Mouse (Mus musculus) left cerebral cortex, postnatal 4 days (tissue): ENCODE results near the gene Gm5414. TPM values are rescaled to one million over a fixed set of nuclear protein-coding genes. Genes with fewer than 3 reads are reported as not detected.

Experiments
- DNase-seq: peaks from one replicate; pipeline ENCODE4 v3.0.0-alpha.2; 2022
- intact Hi-C: fragments of 180-260 bp; cut with DNase I; formaldehyde crosslinking; loops from one replicate; pipeline ENCODE4 v1.15.1; 2025
- microRNA-seq: library from miRNA; unstranded; fragments of <30 nt; microRNA quantifications from one replicate; pipeline ENCODE4 v1.2.0, GENCODE M21; 2022
- total RNA-seq, 2 experiments: library from RNA; stranded (reverse); gene quantifications; 2 replicates each; pipeline ENCODE4 v1.2.3; 2021

Gene Gm5414
- total RNA-seq: not detected

- DNase-seq: peak; percentile 7
- intact Hi-C loops: no loop called here
These were observed at the start of gene Gm5414 for GRCm38 (mm10) chr15:101627884-101628283. Gene Gm5414, minus strand, starts transcription at chr15:101628188.

GRCm38 (mm10) chr15:101675978-101676377, 48.0 kb upstream of the Gm5414 start:
- intact Hi-C loops: no loop called here
- no peak for DNase-seq

- intact Hi-C loops: no loop called here
- peak; percentile 12 for DNase-seq
These were observed 24.8 kb upstream of the Gm5414 start for GRCm38 (mm10) chr15:101652736-101653265.

- DNase-seq: no peak
- intact Hi-C loops: no loop called here
These were observed 19.3 kb upstream of the Gm5414 start, which contains the start of gene Gm5478 for GRCm38 (mm10) chr15:101647280-101647679. Gene Gm5478, minus strand, starts transcription at chr15:101647380.

- DNase-seq: no peak
- intact Hi-C loops: no loop called here
These were observed 28.9 kb downstream of the Gm5414 start for GRCm38 (mm10) chr15:101599123-101599522.

- DNase-seq: no peak
- intact Hi-C loops: no loop called here
These were observed 39.8 kb downstream of the Gm5414 start for GRCm38 (mm10) chr15:101588216-101588615.

- DNase-seq: no peak
- intact Hi-C loops: no loop called here
These were observed 43.5 kb downstream of the Gm5414 start for GRCm38 (mm10) chr15:101584456-101584855.

GRCm38 (mm10) chr15:101583211-101583965, 44.6 kb downstream of the Gm5414 start:
- DNase-seq: no peak
- intact Hi-C loops: no loop called here

GRCm38 (mm10) chr15:101581701-101582100, 46.3 kb downstream of the Gm5414 start:
- intact Hi-C loops: no loop called here
- no peak for DNase-seq

GRCm38 (mm10) chr15:101575506-101575905, 52.5 kb downstream of the Gm5414 start:
- no peak for DNase-seq
- intact Hi-C loops: no loop called here

Small RNA genes lying within 50 kb of the gene (microRNA-seq; reads per million reads assigned to microRNA genes)
- gene Gm44383: not detected
- gene Gm44479: not detected

Other genes with a start within 250 kb of the Gm5414 start
- gene Krt7, start 217.1 kb downstream of the Gm5414 start, total RNA-seq: under 1 TPM in 1 of 2 experiments, not detected in 1; 0.16 TPM
- under 1 TPM; 0.24 to 0.38 TPM for gene Krt87, start 189.4 kb downstream of the Gm5414 start, total RNA-seq
- gene Krt88, start 180.4 kb downstream of the Gm5414 start, total RNA-seq: not detected
- not detected for gene Krt81, start 164.4 kb downstream of the Gm5414 start, total RNA-seq
- not detected for gene Krt86, start 154.7 kb downstream of the Gm5414 start, total RNA-seq
- gene Krt83, start 136.7 kb downstream of the Gm5414 start, total RNA-seq: not detected
- gene Gm49425, start 110.9 kb downstream of the Gm5414 start, total RNA-seq: not detected
- gene Krt84, start 95.4 kb downstream of the Gm5414 start, total RNA-seq: not detected
- not detected for gene Krt82, start 77.5 kb downstream of the Gm5414 start, total RNA-seq
- not detected for gene Krt90, start 65.2 kb downstream of the Gm5414 start, total RNA-seq
- not detected for gene Krt75, start 54.3 kb downstream of the Gm5414 start, total RNA-seq
- not detected for gene Gm5478, start 19.2 kb upstream of the Gm5414 start, total RNA-seq
- not detected for gene Krt6b, start 52.1 kb upstream of the Gm5414 start, total RNA-seq
- not detected for gene Krt6a, start 66.1 kb upstream of the Gm5414 start, total RNA-seq
- not detected for gene Krt5, start 84.7 kb upstream of the Gm5414 start, total RNA-seq
- not detected for gene Krt71, start 114.9 kb upstream of the Gm5414 start, total RNA-seq
- not detected for gene Krt72, start 158.3 kb upstream of the Gm5414 start, total RNA-seq
- under 1 TPM; 0.42 to 0.46 TPM for gene Krt73, start 174.2 kb upstream of the Gm5414 start, total RNA-seq
- not detected for gene Krt2, start 190.0 kb upstream of the Gm5414 start, total RNA-seq
- 1 to 10 TPM; 5.9 to 6.1 TPM for gene Krt1, start 222.6 kb upstream of the Gm5414 start, total RNA-seq
- 1 to 10 TPM; 6.7 to 7.8 TPM for gene Krt77, start 241.5 kb upstream of the Gm5414 start, total RNA-seq